Mouse (Mus musculus) megakaryocyte-erythroid progenitor cell, adult 5-6 weeks (primary cell): ENCODE measurements around the gene Bmpr1a. TPM values are rescaled to one million over a fixed set of nuclear protein-coding genes. Genes with fewer than 3 reads are reported as not detected.
"Not testable (repeated sequence)": the region's sequence is repeated elsewhere in the genome, so short reads cannot be mapped to it uniquely, and the experiment has no call there.

Source experiments
- ATAC-seq: replicated peaks from 2 replicates; pipeline ENCODE4 v1.8.0; 2016; ENCODE audit warnings: mild to moderate bottlenecking, inconsistent platforms; ENCODE audit not compliant: severe bottlenecking, poor library complexity, low FRiP score, low TSS enrichment
- total RNA-seq, 2 experiments: library from RNA; stranded (forward) in 1 of 2; stranded (reverse) in 1 of 2; fragments of 200-1000, 215-1000 nt in 1 of 2; fragments of >200 nt in 1 of 2; fragmentation: Nextera tagmentation in 1 of 2; gene quantifications; 2 replicates each; pipeline ENCODE4 v1.2.3; 2014 to 2017

The Bmpr1a gene
- total RNA-seq, 2 experiments from 2014 or later, result not detected

DNA sequence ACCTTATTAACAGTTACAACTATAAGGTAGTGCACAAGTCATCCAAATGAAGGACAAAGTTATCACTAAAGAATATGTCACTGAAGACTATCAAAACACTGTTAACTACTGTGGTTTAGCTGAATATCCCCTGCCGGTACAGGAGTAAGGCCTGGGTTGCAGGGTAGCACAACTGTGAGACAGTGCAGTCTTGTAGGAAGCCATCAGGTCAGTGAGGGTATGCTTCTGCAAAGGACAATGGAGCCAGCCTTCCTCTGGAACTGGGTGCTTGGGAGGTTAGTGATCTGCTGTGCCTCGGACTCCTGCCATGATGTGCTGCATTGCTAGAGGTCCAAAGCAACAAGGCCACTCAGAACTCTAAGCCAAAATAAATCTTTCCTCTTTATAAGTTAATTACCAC is 43.8 kb downstream of the Bmpr1a start:
- no peak for ATAC-seq

DNA sequence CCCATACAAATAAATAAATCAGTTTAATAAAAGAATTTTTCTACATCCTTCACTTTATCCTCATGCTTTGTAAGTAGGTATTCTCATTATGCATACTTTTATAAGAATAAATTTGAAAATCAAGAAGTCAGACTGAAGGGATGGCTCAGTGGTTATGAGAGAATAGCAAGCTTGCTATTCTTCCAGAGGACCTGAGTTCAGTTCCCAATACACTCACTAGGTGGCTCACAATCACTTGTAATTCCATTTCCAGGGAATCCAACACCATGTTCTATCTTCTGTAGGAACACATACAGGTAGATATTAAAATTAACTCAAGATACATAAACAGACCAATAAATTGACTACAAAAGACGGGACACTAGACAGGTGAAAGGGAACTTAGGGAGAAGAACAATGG is 44.3 kb downstream of the Bmpr1a start:
- no peak for ATAC-seq

DNA sequence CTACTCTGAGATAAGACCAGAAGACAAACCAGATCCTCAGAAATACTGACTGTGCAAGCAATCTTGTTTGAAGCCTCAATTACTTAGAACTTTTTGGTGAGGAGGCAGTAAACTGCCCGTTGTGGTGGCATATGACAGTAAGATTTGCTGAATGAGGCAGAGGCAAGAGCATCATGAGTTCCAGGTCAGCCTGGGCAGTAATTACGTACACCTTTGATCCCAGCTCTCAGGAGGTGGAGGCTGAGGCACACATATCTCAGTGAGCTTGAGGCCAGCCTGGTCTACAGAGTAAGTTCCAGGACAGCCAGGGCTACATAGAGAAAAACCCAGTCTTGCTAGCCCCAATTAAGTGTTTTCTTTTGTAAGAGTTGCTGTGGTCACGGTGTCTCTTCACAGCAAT is 48.9 kb downstream of the Bmpr1a start:
- no peak for ATAC-seq

DNA sequence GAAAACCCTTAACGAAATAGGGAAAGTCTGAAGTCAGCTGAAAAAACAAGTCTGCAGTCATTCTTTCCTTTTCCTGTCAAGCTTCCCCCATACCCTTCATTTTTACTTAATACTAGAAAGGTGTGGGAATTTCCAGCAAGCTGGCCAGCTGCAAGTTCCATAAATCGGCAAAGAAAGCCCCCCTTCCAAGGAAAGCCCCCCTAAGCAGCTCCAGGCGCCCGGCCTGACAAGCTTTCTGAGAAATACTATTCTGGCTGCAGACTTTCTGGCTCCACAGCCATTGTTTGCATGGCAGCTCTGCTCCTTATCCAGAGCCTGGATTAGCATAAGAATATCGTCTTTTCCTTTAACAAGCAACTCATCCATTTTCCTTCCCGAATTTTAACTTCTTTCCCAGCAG is 49.5 kb downstream of the Bmpr1a start:
- no peak for ATAC-seq

DNA sequence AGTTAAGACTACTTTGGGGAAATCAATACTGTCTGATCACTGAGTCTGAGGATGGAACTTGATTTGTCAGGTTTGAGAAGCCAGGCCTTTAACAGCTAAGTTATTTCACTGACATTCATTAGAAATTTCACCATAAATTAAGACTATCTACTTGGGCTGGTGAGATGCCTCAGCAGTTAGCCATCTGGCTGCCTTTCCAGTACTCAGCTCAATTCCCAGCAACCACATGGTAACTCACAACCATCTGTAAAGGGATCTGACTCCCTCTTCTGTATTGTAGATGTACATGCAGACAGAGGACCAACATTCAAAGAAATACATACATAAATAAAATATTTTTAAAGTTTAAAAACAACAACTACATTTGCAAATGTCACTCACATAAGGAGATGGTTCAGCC is 51.3 kb downstream of the Bmpr1a start:
- ATAC-seq, result no peak

DNA sequence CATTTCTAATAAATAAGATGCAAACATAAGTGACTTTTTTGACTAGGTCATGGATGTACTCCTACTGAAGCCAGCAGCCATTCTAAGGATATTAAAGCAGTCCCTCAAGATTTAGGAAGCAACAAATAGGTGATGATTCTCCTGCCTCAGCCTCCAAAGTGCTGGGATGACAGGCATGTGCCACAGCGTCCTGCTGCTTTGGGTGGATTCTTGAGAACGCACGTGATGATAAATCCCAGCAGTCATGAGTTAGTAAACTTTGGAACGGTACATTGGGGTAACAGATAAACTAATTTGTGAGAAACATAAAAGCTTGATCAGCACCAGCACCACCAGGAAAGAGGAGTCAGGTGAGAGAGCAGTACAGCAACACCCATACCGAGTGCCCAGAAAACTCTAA is 52.7 kb downstream of the Bmpr1a start:
- ATAC-seq, result no peak

DNA sequence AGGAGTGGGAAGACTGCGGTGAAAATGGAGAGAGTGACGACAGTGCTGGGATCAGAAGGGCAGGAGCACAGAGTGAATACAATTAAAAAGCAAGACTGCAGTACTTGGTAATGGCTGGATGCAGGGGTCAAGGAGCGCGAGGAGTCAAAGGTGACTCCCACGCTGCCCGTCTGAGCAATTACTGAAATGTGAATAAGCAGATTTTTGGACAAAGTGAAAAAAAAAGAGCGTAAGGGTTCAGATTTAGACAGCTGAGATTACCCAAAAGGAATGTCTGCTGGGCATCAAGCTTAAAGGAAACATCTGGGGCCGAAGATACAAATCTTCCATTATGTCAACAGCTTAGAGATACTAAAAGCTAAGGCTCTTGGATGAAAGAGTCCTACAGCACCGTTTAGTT is 53.3 kb downstream of the Bmpr1a start:
- ATAC-seq, result no peak

DNA sequence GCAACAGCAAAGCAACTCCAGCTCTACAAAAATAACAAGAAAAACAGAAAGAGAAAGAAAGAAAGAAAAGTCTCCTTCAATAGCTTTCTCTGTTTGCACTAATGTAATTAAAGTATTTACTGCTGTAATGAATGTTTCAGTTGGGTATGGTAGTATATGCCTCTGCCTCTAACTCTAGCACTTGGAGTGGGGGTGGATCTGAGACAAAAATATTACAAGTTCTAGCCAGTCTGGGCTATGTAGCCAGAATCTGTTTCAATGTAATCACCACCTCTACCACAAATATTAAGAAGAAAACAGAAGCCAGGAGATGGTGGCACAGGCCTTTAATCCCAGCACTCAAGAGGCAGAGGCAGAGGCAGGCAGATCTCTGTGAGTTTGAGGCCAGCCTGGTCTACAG is 54.7 kb downstream of the Bmpr1a start:
- no peak for ATAC-seq

DNA sequence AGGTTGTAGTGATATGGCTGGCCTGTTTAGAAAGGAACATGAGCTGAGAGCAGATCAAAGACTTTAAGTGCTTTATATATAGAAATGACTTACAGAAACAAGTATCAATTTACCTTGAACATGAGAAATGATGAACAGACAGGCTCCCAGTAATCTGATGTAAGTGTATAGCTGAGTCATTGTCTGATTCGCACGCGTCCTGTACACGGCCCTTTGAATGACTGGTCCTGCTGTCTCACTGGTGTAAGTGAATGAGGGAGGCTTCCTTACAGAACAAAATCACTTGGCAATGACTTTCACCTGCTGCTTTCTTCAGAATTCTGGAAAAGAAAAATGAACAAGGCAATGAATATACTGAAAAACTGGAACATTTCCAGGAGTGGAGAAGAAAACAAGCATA is 55.5 kb downstream of the Bmpr1a start:
- ATAC-seq, result no peak

DNA sequence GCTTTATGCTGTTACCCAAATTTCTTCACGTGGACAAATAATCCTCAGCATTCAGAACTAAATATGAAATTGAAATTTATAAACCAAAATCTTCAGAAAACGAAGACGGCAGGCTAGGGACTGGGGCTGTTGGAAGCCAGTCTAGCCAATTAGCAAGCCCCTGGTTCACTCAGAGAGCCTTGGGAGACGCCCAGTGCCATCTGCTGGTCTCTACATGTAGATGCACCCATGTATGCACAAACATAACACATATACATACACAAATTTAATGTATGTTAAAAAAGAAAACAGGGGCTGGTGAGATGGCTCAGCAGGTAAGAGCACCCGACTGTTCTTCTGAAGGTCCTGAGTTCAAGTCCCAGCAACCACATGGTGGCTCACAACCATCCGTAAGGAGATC is 56.5 kb downstream of the Bmpr1a start:
- no peak for ATAC-seq

DNA sequence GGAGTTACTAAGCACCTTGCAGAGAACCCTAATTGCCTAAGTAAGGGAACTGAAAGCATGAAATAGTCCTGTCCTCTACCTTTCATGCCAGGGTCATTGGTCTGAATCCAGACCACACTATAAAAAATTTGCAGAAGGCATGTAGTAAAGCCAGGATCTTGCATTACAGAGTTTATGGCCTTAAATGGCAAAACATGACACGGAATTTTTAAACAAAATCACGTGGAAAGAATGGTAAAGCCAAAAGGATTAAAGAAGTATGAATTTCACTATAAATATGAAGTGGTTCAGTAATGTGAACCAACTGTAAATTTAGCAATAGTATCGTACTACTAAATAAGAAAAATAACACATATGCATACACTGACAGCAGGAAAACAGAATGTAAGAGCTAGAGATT is 57.8 kb downstream of the Bmpr1a start:
- no peak for ATAC-seq

DNA sequence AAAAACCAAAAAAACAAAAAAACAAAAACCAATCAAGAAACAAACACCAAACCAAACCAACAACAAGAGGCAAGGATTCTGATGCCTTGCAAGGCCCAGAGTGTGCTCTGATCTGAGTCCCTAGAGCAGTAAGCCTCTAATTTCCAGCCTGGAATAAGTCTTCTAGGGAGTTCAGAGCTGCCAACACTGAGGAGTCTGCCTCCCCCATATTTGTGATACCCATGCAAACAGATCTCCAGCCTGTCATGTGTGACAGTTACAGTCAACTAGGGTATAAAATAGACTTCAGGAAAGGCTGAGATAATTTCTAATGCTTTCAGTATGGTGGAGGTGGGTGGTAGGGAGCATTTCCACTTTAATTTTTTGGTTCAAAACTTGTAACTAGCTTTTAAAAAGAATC is 58.2 kb downstream of the Bmpr1a start:
- ATAC-seq, result no peak

DNA sequence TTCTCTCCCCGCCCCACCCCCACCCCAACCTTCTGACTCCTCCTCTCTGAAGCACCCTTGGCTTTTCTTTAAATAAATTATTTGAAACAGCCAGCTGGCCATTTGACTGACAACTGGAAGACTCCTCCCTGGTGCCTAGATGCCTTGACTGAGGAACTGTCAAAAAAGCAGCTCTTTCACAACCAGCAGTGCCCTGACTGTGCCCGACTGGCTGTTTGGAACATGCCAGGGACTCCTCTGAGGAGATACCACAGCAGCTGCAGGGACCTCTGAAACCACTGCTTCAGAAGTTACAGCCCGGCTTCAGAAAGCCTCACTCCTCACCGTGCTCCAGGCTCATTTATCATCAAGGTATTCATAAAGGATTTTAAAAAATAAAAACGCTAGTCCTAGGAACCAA is 58.8 kb downstream of the Bmpr1a start:
- no peak for ATAC-seq

DNA sequence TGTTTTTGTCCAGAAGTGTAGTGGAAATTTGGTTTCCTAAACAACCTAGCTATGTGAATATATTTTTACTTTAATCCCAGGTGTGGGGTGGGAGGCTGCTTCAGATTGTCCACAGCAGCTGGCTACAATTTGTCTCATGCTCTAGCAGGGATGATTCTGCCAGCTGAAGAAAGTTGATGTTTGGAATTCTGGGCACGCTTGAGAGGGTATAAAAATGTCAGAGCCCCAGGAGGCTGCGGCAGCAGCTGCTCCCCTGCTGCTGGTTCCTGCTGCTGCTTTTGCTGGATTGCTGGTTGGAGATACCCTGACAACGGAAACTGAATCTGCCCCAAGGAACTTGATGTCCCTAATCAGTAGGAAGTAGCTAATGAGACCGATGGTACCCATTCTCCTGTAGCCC is 60.6 kb downstream of the Bmpr1a start:
- ATAC-seq, result no peak

DNA sequence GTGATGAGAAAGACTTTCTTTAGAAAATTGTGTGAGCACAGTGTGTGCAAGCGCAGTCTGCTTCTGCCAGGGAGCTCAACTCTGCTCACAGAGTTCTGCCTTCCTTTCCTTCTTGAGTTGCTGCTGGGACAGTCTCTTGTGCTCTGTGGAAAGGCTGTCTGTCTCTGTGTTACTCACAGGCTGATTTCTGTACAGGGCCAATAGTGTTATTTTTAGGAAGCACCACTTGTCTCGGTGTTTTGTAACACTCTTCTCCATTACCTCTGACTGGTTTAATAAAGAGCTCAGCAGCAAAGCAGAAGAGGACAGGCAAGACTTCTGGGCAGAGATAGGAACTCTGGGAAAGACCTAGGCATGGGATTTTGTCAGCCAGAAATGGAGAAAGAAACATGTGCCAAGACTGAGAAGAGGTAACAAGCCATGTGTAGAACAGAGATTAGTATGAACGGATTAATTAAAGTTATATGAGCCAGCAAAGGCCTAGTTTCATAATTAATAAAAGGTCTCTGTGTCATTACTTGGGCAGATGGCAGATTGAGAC is 62.5 kb downstream of the Bmpr1a start:
- no peak for ATAC-seq

DNA sequence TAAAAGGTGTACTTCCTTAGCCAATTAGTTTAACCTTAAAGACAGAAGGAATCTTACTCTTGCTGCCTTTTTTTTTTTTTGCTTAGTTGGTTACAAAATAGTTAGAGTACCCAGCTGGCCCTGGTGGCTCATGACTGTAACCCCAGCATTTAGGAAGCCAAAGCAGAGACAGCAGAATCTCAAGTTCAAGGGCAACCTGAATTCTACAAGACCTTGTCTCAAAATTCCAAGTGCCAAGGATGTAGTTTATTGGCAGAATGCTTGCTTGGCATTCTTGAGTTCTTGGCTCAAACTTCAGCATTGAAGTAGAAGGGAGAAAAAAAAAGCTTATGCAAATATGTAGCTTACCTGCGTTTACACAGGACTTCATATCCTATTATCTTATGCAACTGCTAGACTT is 74.1 kb downstream of the Bmpr1a start:
- no peak for ATAC-seq

DNA sequence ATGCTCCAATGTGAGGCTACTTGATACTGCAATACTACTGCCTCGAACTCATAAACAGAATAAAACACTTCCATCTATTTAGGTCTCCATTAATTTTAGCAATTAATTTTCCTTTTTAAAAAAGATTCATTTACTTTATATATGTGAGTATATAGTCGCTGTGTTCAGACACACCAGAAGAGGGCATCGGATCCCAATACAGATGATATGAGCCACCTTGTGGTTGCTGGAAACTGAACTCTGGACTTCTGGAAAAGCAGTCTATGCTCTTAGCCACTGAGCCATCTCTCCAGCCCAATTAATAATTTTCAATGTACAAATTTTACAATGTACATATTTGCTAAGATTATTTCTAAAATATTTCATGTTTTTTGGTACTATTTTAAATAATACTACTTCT is 74.9 kb downstream of the Bmpr1a start:
- ATAC-seq, result no peak

DNA sequence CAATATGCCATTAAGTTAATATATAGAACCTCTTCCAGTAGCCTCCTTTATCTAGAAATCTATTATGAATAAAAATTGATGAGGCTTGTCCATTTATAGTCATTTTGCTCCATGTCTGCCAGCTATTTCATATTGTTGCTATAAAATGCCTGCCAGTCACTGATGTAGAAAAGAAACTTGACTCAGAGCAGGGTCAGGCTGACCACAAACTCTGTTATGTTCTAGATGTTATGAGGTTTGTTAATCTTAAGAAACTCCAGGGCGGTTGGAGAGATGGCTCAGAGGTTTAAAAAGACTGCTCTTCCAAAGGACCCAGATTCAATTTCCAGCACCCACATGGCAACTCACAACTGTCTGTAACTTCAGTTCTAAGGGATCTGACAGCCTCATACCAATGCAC is 82.1 kb downstream of the Bmpr1a start:
- ATAC-seq, result no peak

DNA sequence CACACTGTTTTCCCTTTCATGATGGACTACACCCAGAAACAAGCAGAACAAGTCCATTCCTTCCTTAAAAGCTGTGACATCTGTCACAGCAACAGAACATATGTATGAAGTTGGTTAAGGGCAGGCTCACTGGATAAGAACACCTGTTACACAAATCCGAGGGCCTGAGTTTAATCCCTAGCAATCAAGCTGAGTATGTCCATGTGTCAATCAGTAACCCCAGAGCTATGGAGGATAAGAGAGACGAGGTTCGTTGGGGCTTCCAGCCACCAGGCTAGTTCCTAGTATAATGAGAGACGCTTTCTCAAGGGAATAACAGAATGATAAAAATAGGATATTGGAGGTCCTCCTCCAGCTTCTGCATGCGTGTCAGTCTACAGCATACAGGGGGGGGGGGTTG is 85.6 kb downstream of the Bmpr1a start:
- no peak for ATAC-seq

DNA sequence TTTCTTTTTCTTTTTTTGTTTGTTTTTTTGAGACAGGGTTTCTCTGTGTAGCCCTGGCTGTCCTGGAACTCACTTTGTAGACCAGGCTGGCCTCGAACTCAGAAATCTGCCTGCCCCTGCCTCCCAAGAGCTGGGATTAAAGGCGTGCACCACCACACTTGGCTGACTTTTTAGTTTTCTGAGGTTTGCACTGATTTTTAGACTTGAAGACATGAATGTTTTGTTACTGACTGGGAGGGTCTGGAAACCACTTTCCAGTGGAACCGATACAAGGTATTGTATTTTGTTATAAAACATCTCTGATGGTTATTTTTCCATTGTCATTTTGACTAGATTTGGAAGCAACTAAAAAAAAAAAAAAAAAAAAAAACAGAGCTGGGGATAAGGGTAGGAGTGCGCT is 86.2 kb downstream of the Bmpr1a start:
- ATAC-seq, result not testable (repeated sequence)

DNA sequence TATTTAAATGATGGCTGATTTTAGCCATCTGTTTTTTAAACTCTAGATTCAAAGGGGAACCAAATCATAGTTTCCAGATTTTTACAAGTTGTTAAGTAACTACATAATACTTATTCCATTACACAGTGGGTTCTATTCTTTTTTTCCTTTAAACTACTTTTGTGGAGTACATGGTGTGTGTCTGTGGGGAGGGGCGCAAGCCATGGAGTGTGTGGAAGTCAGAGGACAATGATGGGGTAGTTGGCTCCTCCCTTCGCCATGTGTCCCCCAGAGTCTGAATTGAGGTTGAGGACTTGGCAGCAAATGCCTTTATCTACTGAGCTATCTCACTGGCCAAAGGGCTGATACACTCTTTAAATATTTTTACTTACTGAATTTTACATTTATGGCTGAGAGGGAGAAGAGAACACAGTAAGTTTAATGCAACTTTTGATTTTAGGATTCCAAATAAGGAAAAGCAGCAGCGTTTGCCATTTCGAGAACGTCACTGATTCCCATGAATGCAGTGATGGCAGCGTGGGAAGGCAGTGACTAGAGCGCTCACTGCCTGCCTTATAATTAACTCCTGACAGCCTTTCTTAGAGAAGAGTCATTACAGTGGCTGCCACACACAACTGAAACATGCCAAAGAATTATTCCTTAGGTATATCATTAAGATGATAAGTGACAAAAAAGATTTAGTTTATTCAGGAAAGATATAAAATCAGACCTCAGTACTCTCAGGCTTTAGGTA is 90.8 kb downstream of the Bmpr1a start:
- ATAC-seq, result no peak

DNA sequence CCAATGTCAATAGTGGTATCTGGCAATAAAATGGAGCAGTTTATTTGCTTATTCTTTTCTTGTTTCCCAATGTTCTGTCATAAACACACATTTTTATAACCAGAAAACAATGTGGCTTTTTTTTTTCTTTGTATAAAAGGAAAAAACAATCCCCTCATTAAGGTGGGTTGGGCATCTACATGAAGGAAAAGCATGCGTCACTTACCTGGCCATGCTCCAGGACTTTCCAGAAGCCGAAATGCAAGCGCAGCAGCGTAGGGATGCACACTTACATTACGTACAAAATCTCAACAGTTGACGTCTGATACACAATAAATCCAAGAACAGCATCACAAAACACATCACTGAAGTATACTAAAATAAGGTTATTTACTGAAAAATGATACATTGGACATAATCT is 92.4 kb downstream of the Bmpr1a start:
- ATAC-seq, result no peak
